Mouse (Mus musculus) heart, adult 2 months (tissue): ENCODE data around the gene Polr3gl. TPM values are rescaled to one million over a fixed set of nuclear protein-coding genes. Genes with fewer than 3 reads are reported as not detected.

Experiments
- DNase-seq, 2 experiments: peaks; one replicate each; pipeline ENCODE4 v3.0.0; 2021
- H3K27ac ChIP-seq: fragments of 200-600 bp; 2 replicates; pipeline ENCODE4 v1.8.1; 2022
- H3K27me3 ChIP-seq: fragments of 200-500 bp; 2 replicates; pipeline ENCODE4 v1.6.1; 2012; ENCODE audit warnings: mild to moderate bottlenecking, low read length, inconsistent platforms, mixed read lengths; ENCODE audit not compliant: control insufficient read depth, insufficient read depth
- H3K36me3 ChIP-seq: fragments of 200-500 bp; 2 replicates; pipeline ENCODE4 v1.6.1; 2012; ENCODE audit warnings: low read length, inconsistent platforms; ENCODE audit not compliant: control insufficient read depth, insufficient read depth
- H3K4me1 ChIP-seq: fragments of 200-500 bp; 2 replicates; pipeline ENCODE4 v1.6.1; 2011; ENCODE audit warnings: low read length; ENCODE audit not compliant: control insufficient read depth, insufficient read depth
- H3K4me3 ChIP-seq: fragments of 200-600 bp; 2 replicates; pipeline ENCODE4 v1.8.1; 2022
- H3K79me2 ChIP-seq: fragments of 200-500 bp; replicated peaks from 2 replicates; pipeline ENCODE4 v1.6.1; 2012; ENCODE audit warnings: mild to moderate bottlenecking, inconsistent platforms, low read length, moderate library complexity, mixed read lengths; ENCODE audit not compliant: control insufficient read depth, insufficient read depth
- H3K9ac ChIP-seq: fragments of 200-500 bp; 2 replicates; pipeline ENCODE4 v1.6.1; 2012; ENCODE audit warnings: low read depth, mild to moderate bottlenecking, control low read depth, inconsistent platforms, low read length, mixed read lengths
- CTCF ChIP-seq: fragments of 200-600 bp; IDR thresholded peaks from 2 replicates; pipeline ENCODE4 v1.8.1; 2022; ENCODE audit warnings: antibody characterized with exemption, mild to moderate bottlenecking, moderate library complexity
- EP300 ChIP-seq: fragments of 200-500 bp; IDR thresholded peaks from 2 replicates; pipeline ENCODE4 v1.6.1; 2011; ENCODE audit warnings: low read depth, low read length, control low read depth; ENCODE audit not compliant: insufficient read depth
- POLR2A ChIP-seq: fragments of 200-500 bp; IDR thresholded peaks from 2 replicates; pipeline ENCODE4 v1.6.1; 2011; ENCODE audit warnings: mild to moderate bottlenecking, low read depth, low read length, control low read depth; ENCODE audit not compliant: insufficient read depth
- WGBS: fragments of 180-500 bp; shearing (Covaris S2); methylation state at CpG from one replicate; pipeline ENCODE4 v1.1.7; 2018; 5-methylcytosine and 5-hydroxymethylcytosine counted together
- intact Hi-C: fragments of 180-260 bp; cut with DNase I; formaldehyde crosslinking; loops from one replicate; pipeline ENCODE4 v1.15.1; 2025
- polyA plus RNA-seq: library from polyadenylated mRNA; depleted of rRNA; stranded (reverse); fragments of >200 nt; gene quantifications from 2 replicates; pipeline ENCODE4 v1.2.3, GENCODE M21; 2012
- total RNA-seq, 2 experiments: library from RNA; stranded (reverse); gene quantifications; 2 replicates each; pipeline ENCODE4 v1.2.3; 2021

Gene Polr3gl
- total and polyA plus RNA-seq, 3 experiments: 20.1 to 35.0 (median 24.3) TPM

GRCm38 (mm10) chr3:96581141-96581540 lies 12.8 kb downstream of the Polr3gl start:
- TF ChIP-seq EP300 (no peak), POLR2A (no peak), CTCF (no peak)
- WGBS: 79% methylated on average over 6 of the region's 6 CpGs
- Histone ChIP-seq H3K36me3 (no peaks in the 10 kb centered on the region; the same call in none of the 2 replicates), H3K27me3 (no peaks in the 10 kb centered on the region), H3K9ac (no peak overlapping the region), H3K27ac (no peak overlapping the region), H3K4me3 (no peak overlapping the region), H3K79me2 (no peaks in the 10 kb centered on the region), H3K4me1 (peaks cover 19% of the 10 kb centered on the region)
- DNase-seq: no peak
- intact Hi-C loops: no loop called here

- no peak overlapping the region; the same call in 1 of the 2 replicates for H3K4me3 ChIP-seq
These were observed 14.0 kb downstream of the Polr3gl start for GRCm38 (mm10) chr3:96579885-96580454.

GRCm38 (mm10) chr3:96579239-96579750 lies 14.7 kb downstream of the Polr3gl start:
- no peak for TF ChIP-seq CTCF
- no peak for TF ChIP-seq EP300
- TF ChIP-seq POLR2A: no peak
- Histone ChIP-seq H3K36me3 (no peaks in the 10 kb centered on the region; the same call in none of the 2 replicates), H3K79me2 (no peaks in the 10 kb centered on the region), H3K4me3 (no peak overlapping the region), H3K27me3 (no peaks in the 10 kb centered on the region), H3K27ac (peak overlapping the region; percentile 100), H3K9ac (peak overlapping the region; percentile 26; the same call in 1 of the 2 replicates), H3K4me1 (peaks cover 34% of the 10 kb centered on the region)
- WGBS: 77% methylated on average over 4 of the region's 4 CpGs
- intact Hi-C loops: no loop called here
- DNase-seq: peak; percentile 9 to 28

More at GRCm38 (mm10) chr3:96579885-96580454, 14.0 kb downstream of the Polr3gl start:
- Histone ChIP-seq H3K4me1 (peaks cover 30% of the 10 kb centered on the region), H3K27me3 (no peaks in the 10 kb centered on the region), H3K27ac (peak overlapping the region; percentile 100), H3K9ac (peak overlapping the region; percentile 25), H3K79me2 (no peaks in the 10 kb centered on the region), H3K36me3 (no peaks in the 10 kb centered on the region; the same call in none of the 2 replicates)
- DNase-seq: peak; percentile 90 to 93
- intact Hi-C loops: loop anchor here (1.0 kb wide), 3 partner anchors 29 to 59 kb away; no protein-coding TSS in a partner anchor
- WGBS: 8% methylated on average over 16 of the region's 16 CpGs
- TF ChIP-seq POLR2A (no peak; the same call in 1 of the 2 replicates), CTCF (no peak), EP300 (peak; percentile 100)

GRCm38 (mm10) chr3:96578561-96579238 lies 15.3 kb downstream of the Polr3gl start:
- H3K36me3 ChIP-seq: no peaks in the 10 kb centered on the region; the same call in none of the 2 replicates
- peak overlapping the region; percentile 26; the same call in 1 of the 2 replicates for H3K9ac ChIP-seq
- no peaks in the 10 kb centered on the region for H3K79me2 ChIP-seq
- peak overlapping the region; percentile 100 for H3K27ac ChIP-seq
- intact Hi-C loops: no loop called here
- TF ChIP-seq POLR2A: no peak
- no peak for TF ChIP-seq EP300
- TF ChIP-seq CTCF: peak; percentile 33
- H3K27me3 ChIP-seq: no peaks in the 10 kb centered on the region
- WGBS: 58% methylated on average over 12 of the region's 12 CpGs
- peaks cover 38% of the 10 kb centered on the region for H3K4me1 ChIP-seq
- no peak overlapping the region for H3K4me3 ChIP-seq
- DNase-seq: peak; percentile 24 to 36

GRCm38 (mm10) chr3:96577566-96577965 lies 16.4 kb downstream of the Polr3gl start:
- WGBS: 40% methylated on average over 4 of the region's 4 CpGs
- Histone ChIP-seq H3K36me3 (no peaks in the 10 kb centered on the region; the same call in none of the 2 replicates), H3K4me1 (peaks cover 43% of the 10 kb centered on the region), H3K79me2 (no peaks in the 10 kb centered on the region), H3K4me3 (peak overlapping the region; percentile 35; the same call in 1 of the 2 replicates), H3K9ac (peak overlapping the region; percentile 84), H3K27me3 (no peaks in the 10 kb centered on the region), H3K27ac (peak overlapping the region; percentile 100)
- intact Hi-C loops: no loop called here
- TF ChIP-seq POLR2A (no peak), EP300 (no peak), CTCF (no peak)
- DNase-seq: no peak
